Mouse (Mus musculus): ENCODE measurements around the gene Wnt6. TPM values are rescaled to one million over a fixed set of nuclear protein-coding genes. Genes with fewer than 3 reads are reported as not detected.

The Wnt6 gene
- total RNA-seq, 2 experiments from 2014 or later: 0.18 to 0.30 TPM

DNA sequence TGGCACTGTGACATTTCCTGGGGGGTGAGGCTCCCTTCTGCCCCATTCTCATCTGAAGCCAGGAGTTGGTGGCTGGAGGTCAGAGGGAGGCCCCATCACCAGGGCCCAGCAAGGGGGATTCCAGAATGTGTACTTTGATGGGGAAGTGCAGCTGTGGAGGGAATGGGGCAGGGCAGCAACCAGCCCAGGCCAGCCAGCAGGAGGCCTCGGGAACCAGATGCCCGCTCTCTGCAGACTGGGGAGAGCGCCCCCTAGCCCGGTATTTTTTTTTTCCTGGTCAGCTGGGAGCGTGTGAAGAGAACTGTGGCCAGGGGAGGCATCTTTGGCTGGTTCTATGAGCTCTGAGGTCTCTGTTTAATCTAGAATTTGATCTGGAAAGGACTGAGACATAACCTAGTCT lies 4.1 kb downstream of the Wnt6 start:
- DNase-seq: no peak

DNA sequence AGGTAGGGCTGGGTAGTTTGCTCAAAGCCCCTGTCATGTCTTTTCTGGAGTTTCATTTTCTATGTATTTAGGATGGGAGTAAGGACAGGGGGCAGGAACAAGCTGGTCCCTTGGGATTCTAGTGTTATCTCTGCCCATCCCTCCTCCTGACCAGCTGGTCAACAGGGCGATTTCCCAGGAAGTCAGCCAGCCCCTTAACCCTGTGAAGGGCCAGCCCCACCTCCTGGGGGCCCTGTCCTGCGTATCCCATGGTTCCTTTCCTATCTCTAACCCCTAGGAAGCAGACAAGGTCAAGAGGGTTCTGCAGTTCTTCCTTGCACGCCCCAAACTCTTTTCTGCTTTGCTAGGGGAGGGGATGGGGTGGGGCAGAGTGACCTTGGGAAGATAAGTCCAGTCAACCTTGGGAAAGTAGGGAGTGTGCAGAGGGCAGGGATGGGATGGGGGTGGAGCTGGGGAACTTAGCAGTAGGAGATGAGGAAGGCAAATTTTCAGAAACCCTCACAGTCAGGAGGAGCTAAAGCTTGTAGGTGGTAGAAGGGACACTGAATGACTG lies 7.3 kb downstream of the Wnt6 start:
- DNase-seq: no peak

GRCm38 (mm10) chr1:74782045-74782444 lies 10.4 kb downstream of the Wnt6 start:
- DNase-seq: peak in 1 of 2 experiments; percentile 41

DNA sequence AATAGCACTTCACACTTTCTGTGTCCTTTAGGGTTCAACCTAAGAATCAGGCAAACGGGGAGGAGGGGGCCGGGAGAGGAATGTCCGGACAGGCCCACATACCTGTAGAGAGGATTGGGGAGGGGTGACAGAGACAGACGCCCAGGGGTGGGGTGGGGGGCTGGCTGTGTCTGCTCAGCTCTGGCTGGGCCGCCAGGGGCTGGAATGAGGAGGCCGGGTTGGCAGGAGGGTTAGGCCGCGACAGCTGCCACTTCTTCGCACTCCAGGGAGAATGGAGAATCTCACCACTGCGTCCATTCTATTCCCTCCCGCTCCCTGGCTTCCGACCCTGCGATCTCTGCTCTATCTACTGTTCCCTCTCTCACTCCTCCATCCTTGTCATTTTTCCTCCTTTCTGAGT lies 11.9 kb downstream of the Wnt6 start:
- DNase-seq: no peak

GRCm38 (mm10) chr1:74784041-74784759 lies 12.5 kb downstream of the Wnt6 start:
- peak; percentile 54 to 73 for DNase-seq

GRCm38 (mm10) chr1:74787846-74788245 lies 16.2 kb downstream of the Wnt6 start:
- peak; percentile 73 to 89 for DNase-seq

GRCm38 (mm10) chr1:74788603-74789176 lies 17.0 kb downstream of the Wnt6 start:
- no peak for DNase-seq

DNA sequence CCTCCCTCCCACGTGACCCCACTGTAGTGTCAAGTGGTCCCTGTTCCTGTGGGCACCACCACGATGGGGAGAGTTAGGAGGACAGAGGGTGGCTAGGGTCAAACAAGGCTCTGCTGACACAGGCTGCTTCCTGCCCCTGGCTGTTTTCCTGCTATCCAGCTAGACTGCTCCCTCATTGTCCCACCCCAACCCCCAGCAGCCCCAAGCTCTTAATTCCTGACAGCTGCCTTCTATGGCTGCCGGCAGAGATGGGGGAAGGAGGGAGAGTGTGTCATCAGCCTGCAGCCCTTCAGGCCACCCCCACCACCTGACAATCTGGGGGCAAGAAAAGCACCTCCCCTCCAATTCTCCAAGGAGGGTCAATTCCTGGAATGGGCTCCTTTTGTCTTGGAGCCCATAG lies 18.4 kb downstream of the Wnt6 start:
- DNase-seq: no peak

GRCm38 (mm10) chr1:74791249-74791648 lies 19.6 kb downstream of the Wnt6 start, which contains the start of gene Wnt10a:
Gene Wnt10a, plus strand, starts transcription at chr1:74791516.
- DNase-seq: no peak

DNA sequence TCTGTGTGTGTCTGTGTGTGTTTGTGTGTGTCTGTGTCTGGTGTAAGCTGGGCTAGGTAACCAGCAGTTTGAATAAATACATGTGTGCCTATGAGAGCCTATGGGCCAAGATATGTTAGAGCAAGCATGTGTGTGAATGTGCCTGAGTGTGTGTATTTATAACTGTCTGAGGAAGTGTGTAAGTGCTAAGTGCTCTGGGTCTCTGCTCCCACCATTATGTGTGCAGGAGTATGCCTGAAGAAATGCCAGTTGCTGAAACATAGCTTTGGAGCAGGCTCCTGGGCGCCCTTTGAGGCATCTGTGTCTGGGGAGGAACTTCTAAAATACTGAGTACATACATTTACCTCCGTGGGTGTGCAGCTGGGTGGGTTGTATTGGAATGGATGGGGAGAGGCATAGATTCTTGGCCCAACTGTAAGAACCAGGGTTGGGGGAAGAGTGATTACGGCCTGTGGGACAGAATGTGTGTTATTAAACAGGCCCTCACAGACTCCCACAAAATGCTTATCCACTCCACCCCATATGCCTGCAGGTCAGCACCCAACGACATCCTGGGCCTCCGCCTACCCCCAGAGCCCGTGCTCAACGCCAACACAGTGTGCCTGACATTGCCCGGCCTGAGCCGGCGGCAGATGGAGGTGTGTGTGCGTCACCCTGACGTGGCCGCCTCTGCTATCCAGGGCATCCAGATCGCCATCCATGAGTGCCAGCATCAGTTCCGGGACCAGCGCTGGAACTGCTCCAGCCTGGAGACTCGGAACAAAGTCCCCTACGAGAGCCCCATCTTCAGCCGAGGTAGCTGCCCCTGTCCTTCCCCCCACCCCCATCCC lies 21.4 kb downstream of the Wnt6 start:
- DNase-seq: no peak

DNA sequence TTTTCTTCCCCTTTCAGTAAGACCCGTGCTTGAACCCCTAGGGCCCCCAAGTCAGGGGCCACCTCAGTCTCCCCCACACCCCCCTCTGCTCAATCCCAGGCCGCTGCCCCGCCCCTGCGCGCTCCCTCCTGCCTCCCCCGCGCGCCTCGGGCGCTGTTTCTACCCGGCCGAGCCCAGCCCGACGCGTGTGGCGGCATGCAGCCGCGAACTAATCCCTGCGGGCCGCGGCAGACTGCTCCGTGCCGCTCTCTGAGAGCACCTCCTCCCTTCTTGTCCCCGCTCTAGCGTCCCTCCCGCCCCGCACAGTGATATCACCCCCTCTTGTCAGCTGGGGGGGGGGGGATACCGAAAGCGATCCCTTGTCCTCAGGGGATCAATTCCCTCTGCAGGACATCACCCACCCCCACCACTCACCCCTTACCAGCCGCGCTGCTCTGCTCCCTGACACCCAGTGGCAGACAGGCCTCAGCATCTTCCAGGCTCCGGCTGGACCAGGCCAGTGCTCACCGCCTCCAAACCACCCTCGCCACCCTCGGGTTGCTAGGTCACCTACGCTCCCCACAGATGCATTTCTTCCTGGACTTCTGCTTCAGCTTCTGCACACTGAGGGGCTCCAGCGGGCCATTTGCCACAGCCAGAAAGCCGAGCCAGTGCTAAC lies 22.9 kb downstream of the Wnt6 start:
- DNase-seq: no peak

GRCm38 (mm10) chr1:74795145-74795529 lies 23.4 kb downstream of the Wnt6 start:
- no peak for DNase-seq

DNA sequence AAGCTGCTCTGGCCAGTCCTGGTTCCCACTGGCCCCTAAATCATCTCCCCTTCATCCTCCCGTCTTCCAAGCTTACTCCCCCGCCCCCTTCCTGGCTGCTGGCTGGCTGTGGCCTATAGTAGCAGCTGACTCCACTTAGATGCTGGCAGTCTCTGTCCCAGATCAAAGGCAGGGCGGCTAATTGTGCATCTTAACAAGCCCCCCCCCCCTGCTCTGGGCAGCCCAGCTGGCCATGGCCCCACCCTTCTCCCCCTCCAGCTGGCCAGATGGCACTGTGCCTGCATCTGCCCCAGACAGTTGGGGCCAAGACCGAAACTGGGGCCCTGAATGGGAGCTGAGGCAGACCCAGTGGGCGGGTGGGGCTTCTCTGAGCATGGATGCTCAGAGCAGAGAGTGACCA lies 25.8 kb downstream of the Wnt6 start:
- DNase-seq: no peak

DNA sequence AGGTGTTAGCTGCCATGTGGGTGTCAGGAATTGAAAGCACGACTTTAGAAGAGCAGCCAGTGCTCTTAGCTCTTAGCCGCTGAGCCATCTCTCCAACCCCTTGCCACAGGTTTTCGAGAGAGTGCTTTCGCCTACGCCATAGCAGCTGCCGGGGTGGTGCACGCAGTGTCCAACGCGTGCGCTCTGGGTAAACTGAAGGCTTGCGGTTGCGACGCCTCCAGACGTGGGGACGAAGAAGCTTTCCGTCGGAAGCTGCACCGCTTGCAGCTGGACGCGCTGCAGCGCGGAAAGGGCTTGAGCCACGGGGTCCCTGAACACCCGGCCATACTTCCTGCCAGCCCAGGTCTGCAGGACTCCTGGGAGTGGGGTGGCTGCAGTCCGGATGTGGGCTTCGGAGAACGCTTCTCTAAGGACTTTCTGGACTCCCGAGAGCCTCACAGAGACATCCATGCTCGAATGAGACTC lies 28.8 kb downstream of the Wnt6 start:
- DNase-seq: no peak

DNA sequence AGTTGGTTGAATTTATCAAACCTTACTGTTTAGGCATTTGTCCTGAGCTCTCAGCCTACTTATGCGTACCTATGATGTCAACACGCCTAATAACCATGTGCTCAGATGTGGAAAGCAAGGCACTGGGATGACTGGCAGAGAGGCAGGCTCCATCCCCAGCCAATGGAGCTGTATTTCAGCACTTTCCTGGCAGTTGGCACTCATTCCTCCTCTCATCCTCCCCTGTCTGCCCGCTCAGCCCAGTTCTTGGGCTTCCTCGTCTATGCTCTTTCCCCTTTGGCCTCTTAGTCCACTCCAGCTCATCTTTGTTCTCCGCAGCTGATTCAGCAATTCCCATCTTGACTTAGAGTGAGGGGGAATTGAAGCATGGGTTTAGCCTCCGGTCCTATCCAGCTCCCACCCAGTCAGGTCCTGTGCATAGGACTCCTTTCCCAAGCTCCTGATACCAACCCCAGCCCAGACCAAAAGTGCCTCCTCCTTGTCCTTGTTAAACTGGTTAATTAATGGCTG lies 30.0 kb downstream of the Wnt6 start:
- DNase-seq: no peak

DNA sequence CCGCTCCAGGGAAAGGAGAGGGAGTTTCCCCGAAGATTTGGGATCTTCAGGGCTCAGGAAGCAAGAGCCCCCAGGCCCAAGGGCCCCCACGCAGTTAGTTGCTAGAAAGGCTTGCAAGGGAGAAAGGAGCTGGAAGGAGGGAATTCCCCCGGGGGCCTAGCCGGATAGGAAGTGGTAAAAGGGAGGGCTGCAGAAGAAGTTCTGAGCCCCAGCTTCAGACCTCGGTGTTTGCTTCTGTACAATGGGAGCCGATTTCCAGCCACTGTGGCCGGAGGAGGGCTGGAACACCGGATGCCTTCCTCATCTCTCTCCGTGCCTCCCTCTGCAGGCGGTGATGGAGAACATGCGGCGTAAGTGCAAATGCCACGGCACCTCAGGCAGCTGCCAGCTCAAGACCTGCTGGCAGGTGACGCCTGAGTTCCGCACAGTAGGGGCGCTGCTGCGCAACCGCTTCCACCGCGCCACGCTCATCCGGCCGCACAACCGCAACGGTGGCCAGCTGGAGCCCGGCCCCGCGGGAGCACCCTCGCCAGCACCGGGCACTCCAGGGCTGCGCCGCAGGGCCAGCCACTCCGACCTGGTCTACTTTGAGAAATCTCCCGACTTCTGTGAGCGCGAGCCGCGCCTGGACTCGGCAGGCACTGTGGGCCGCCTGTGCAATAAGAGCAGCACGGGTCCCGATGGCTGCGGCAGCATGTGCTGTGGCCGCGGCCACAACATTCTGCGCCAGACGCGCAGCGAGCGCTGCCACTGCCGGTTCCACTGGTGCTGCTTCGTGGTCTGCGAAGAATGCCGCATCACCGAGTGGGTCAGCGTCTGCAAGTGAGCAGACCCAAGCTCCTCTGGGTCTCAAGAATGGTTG lies 31.3 kb downstream of the Wnt6 start:
- peak; percentile 76 to 82 for DNase-seq

DNA sequence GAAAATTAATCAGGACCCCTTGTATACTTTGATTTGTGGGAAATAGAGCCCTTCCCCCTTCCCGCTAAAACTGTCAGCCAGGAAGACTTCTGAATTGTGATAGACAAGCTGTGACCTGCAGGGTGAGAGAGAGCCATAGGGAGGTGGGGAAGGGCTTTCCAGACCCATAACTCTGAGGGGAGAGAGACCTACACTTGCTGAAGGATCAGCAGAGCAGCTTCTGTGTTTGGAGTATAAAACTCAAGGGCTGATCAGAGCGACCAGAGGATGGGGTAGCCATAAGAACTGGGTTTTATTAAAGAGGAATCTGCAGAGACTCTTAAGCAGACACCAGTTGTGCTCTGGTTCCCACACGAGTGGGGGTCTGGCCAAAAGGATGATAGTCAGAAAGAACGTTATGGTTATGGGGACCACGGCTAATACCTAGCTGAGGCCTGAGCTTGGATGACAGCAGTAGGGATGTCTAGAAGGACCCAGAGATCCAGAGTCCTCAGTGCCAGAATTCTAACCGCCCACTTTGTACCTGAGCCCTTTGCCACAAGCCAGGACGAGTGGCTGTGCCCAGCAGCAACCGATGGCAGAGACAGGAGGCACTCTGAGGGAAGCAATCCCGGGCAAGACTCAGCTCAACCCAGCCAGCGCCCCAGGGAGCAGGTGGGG lies 32.6 kb downstream of the Wnt6 start:
- no peak for DNase-seq

DNA sequence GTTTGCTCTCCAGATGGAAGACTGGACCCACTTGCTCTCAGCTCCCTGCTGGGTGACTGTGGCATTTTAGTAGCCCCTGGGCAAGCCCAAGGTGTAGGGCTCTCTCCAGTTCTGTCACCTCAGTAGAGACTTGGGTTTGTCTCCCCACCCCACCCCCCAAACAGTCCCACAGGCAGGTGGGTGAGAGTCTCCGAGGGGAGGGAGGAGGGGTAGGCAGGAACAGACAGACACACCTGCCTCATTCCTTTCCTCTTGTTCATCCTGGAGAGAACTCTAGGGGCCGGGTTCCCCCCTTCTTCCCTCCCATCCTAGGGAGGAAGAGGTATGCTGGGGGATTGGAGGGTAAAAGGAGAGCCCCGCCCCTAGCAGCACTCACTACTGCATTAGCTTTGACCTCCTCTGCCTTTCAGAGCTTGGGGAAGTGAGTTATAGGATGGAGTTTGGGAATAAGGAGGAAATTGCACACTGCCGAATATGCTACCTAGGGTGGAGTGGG lies 33.7 kb downstream of the Wnt6 start:
- no peak for DNase-seq

- no peak for DNase-seq
Observed at GRCm38 (mm10) chr1:74805843-74806242, 34.2 kb downstream of the Wnt6 start.

Measured in heart, adult 18-20 months (tissue).